Mouse (Mus musculus) embryonic fibroblast, embryonic 13.5 days (primary cell): Measurements from ENCODE around the gene Tmem198. TPM values are rescaled to one million over a fixed set of nuclear protein-coding genes. Genes with fewer than 3 reads are reported as not detected.

Source experiments
- H3K27ac ChIP-seq: 2 replicates; pipeline ENCODE4 v1.5.1; 2012; ENCODE audit warnings: low read length, control low read depth, inconsistent platforms; ENCODE audit not compliant: insufficient read depth
- H3K4me1 ChIP-seq: 2 replicates; pipeline ENCODE4 v1.6.1; 2011; ENCODE audit warnings: low read length; ENCODE audit not compliant: control insufficient read depth, insufficient read depth
- H3K4me3 ChIP-seq: 2 replicates; pipeline ENCODE4 v1.5.1; 2011; ENCODE audit warnings: mild to moderate bottlenecking, control low read depth, low read length; ENCODE audit not compliant: insufficient read depth
- CTCF ChIP-seq: IDR thresholded peaks from 2 replicates; pipeline ENCODE4 v1.5.1; 2011; ENCODE audit warnings: mild to moderate bottlenecking, control low read depth, low read length, moderate library complexity, borderline replicate concordance; ENCODE audit not compliant: insufficient read depth
- POLR2A ChIP-seq: IDR thresholded peaks from 2 replicates; pipeline ENCODE4 v1.6.1; 2011; ENCODE audit warnings: low read depth, mild to moderate bottlenecking, control low read depth, low read length, moderate library complexity
- polyA plus RNA-seq: library from polyadenylated mRNA; stranded (reverse); fragments of >200 nt; gene quantifications from 2 replicates; pipeline ENCODE4 v1.2.4, GENCODE M21; 2011; ENCODE audit warnings: low read depth; ENCODE audit not compliant: missing spikeins, insufficient read length

The Tmem198 gene
- polyA plus RNA-seq, 1 experiment = 0.70 TPM

- no peak overlapping the region for H3K27ac ChIP-seq
- TF ChIP-seq CTCF (peak; percentile 4; the same call in 1 of the 2 replicates), POLR2A (no peak)
- H3K4me3 ChIP-seq = peak overlapping the region; percentile 51
- no peaks in the 10 kb centered on the region; the same call in 1 of the 2 replicates for H3K4me1 ChIP-seq
Observed at GRCm38 (mm10) chr1:75487405-75488161, 8.3 kb downstream of the Tmem198 start.

- Histone ChIP-seq H3K4me1 (no peaks in the 10 kb centered on the region; the same call in 1 of the 2 replicates), H3K4me3 (no peak overlapping the region), H3K27ac (no peak overlapping the region)
- TF ChIP-seq CTCF (no peak), POLR2A (no peak)
Observed at GRCm38 (mm10) chr1:75490785-75491551, 11.6 kb downstream of the Tmem198 start.

- TF ChIP-seq CTCF = no peak
- TF ChIP-seq POLR2A = no peak
- H3K4me1 ChIP-seq = no peaks in the 10 kb centered on the region
- no peak overlapping the region for H3K27ac ChIP-seq
- H3K4me3 ChIP-seq = no peak overlapping the region
Observed at GRCm38 (mm10) chr1:75492579-75493170, 13.3 kb downstream of the Tmem198 start.

- H3K4me1 ChIP-seq = no peaks in the 10 kb centered on the region
- no peak overlapping the region for H3K27ac ChIP-seq
- H3K4me3 ChIP-seq = no peak overlapping the region
- TF ChIP-seq POLR2A (no peak), CTCF (no peak)
Observed at GRCm38 (mm10) chr1:75494878-75495548, 15.7 kb downstream of the Tmem198 start.

GRCm38 (mm10) chr1:75498897-75499296 lies 19.6 kb downstream of the Tmem198 start:
- Histone ChIP-seq H3K27ac (no peak overlapping the region), H3K4me3 (no peak overlapping the region), H3K4me1 (no peaks in the 10 kb centered on the region)
- no peak for TF ChIP-seq POLR2A
- no peak for TF ChIP-seq CTCF

GRCm38 (mm10) chr1:75499441-75499840 lies 20.1 kb downstream of the Tmem198 start:
- no peak for TF ChIP-seq POLR2A
- peak; percentile 41; the same call in 1 of the 2 replicates for TF ChIP-seq CTCF
- H3K27ac ChIP-seq = no peak overlapping the region
- no peak overlapping the region for H3K4me3 ChIP-seq
- no peaks in the 10 kb centered on the region for H3K4me1 ChIP-seq

- TF ChIP-seq POLR2A (no peak), CTCF (no peak)
- H3K4me1 ChIP-seq = no peaks in the 10 kb centered on the region
- H3K4me3 ChIP-seq = no peak overlapping the region
- no peak overlapping the region for H3K27ac ChIP-seq
Observed at GRCm38 (mm10) chr1:75501905-75502304, 22.6 kb downstream of the Tmem198 start.

GRCm38 (mm10) chr1:75502945-75503650 lies 23.8 kb downstream of the Tmem198 start:
- Histone ChIP-seq H3K4me3 (no peak overlapping the region), H3K4me1 (no peaks in the 10 kb centered on the region), H3K27ac (no peak overlapping the region)
- TF ChIP-seq POLR2A (no peak), CTCF (no peak)

- H3K4me1 ChIP-seq = no peaks in the 10 kb centered on the region
- no peak overlapping the region for H3K4me3 ChIP-seq
- H3K27ac ChIP-seq = no peak overlapping the region
- TF ChIP-seq CTCF (no peak), POLR2A (no peak)
Observed at GRCm38 (mm10) chr1:75503651-75503980, 24.3 kb downstream of the Tmem198 start.
